Mouse (Mus musculus) leukemia stem cell, adult 10-12 weeks (primary cell): ENCODE data around the gene Gpx2. TPM values are rescaled to one million over a fixed set of nuclear protein-coding genes. Genes with fewer than 3 reads are reported as not detected.

Experiments used
- polyA plus RNA-seq: library from polyadenylated mRNA; stranded (reverse); fragments of >175 nt; gene quantifications from 2 replicates; pipeline ENCODE4 v1.2.3, GENCODE M21; 2012; ENCODE audit warnings: low replicate concordance

Gpx2 gene
- not detected in 2 replicates for polyA plus RNA-seq

DNA sequence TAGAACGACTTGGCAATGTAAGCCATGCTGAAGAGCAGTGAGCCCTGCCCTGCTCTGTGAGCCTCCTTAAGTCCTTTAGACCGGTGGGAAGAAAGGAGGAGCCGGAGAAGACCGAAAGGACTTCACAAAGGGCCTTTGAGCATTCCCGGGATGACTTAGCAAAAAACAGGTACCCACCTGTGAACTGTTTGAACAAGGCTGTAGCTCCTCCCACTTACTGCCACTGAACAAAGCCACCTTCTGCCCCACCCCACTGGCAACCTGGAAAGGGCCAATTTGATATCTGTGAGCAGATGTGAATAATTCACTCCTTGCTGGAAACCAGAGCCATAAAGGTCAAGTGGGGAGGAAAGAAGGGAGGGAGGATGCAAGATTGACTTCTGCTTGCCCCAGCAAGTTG, at the start of gene Gpx2:
Gene Gpx2, minus strand, starts transcription at position 205 of the 400 bp plus-strand sequence.

DNA sequence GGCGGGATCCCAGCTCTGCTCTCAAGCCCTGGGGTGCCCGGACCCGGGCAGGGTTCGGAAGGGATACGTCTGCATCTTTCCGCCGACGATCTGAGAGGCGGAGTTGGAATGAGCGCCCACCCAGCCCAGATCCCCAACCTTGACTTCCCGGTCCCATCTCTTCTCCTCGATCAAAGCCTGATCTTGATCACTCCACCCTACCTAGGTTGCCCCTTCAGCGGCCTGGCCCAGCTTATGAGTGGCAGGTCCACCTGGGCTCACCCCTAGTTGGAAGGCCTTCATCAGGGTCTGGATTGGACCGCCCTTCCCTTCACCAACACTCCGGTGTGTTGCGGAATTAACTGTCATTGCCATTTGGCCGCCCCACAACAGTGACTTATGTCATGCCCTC, 27.3 kb upstream of the Gpx2 start, which contains the start of gene Rab15:
Gene Rab15, minus strand, starts transcription at position 258 of the 391 bp plus-strand sequence.

DNA sequence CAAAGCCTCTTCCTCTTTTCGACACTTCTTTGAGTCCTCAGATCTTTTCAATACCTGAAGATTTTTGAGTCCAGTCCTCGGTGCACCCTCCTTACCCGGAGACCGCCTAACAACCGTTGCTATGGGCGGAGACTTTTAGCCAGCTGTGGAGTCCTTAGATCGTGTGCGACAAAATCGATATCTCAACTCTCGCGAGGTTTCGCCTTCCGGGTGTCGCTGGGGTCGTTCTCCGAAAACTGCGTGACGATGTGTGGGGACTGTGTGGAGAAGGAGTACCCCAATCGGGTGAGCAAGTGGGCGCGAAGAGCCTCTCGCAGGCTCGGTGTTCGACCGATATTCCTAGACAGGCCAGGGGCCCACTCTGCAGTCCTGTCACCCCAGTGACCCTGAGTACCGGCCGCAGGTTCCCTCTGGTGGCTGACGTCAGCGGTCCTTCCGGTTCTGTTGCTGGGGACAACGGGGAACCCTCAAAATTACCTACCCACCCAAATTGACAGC, 30.0 kb downstream of the Gpx2 start, which contains the start of the genes Churc1 and Fntb:
Gene Churc1, plus strand, starts transcription at position 185 of the 498 bp plus-strand sequence.
Gene Fntb, plus strand, starts transcription at position 236 of the 498 bp plus-strand sequence.

Other genes starting within 250 kb of the Gpx2 start
- 348 and 356 TPM in 2 replicates for gene Sptb, start 85.0 kb downstream of the Gpx2 start, polyA plus RNA-seq
- gene Churc1, start 30.0 kb downstream of the Gpx2 start, polyA plus RNA-seq: 0.35 and 10.1 TPM in 2 replicates
- 13.7 and 43.2 TPM in 2 replicates for gene Fntb, start 30.0 kb downstream of the Gpx2 start, polyA plus RNA-seq
- gene Rab15, start 27.4 kb upstream of the Gpx2 start, polyA plus RNA-seq: 0.98 and 1.3 TPM in 2 replicates
- 76.1 and 131 TPM in 2 replicates for gene Max, start 166.6 kb upstream of the Gpx2 start, polyA plus RNA-seq